Mouse (Mus musculus): ENCODE data around the gene Cish. TPM values are rescaled to one million over a fixed set of nuclear protein-coding genes. Genes with fewer than 3 reads are reported as not detected.

Cish gene
- polyA plus RNA-seq, 1 experiment from 2014 or later, result 6.6 TPM

GRCm38 (mm10) chr9:107263912-107264311 is 31.9 kb upstream of the Cish start:
- 93% methylated on average over 5 of the region's 5 CpGs for WGBS
- Histone ChIP-seq H3K9me3 (no peaks in the 10 kb centered on the region), H3K9ac (no peak overlapping the region), H3K4me3 (no peak overlapping the region), H3K27me3 (replicated peaks) (no peaks in the 10 kb centered on the region), H3K36me3 (no peaks in the 10 kb centered on the region), H3K4me2 (replicated peaks) (no peak overlapping the region), H3K27ac (no peak overlapping the region), H3K4me1 (no peaks in the 10 kb centered on the region)
- ATAC-seq (ENCODE audit: low FRiP score, low read depth), result no peak

DNA sequence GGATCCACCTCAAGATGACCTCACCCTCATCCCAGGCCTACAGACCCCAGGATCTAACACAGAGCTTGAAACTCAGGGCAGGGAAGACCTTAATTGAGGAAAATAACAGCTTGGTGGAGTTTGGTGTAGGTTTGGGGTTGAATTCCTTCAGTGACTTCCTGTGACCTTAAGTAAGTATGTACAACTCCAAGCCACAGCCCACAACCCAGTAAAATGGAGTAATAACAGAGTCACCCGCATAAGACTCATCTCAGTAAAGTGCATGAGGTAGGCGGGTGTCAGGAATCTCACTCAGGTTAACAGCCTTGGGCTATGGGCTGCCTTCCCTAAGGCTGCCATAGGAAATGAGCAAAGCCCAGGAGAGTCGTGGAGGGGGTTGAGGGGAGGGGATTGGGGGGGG is 31.1 kb upstream of the Cish start:
- no peak overlapping the region for H3K27ac ChIP-seq
- H3K36me3 ChIP-seq, result no peaks in the 10 kb centered on the region
- no peak for ATAC-seq (ENCODE audit: low FRiP score, low read depth)
- H3K9me3 ChIP-seq, result no peaks in the 10 kb centered on the region
- H3K4me1 ChIP-seq, result no peaks in the 10 kb centered on the region
- no peaks in the 10 kb centered on the region for H3K27me3 ChIP-seq (replicated peaks)
- H3K4me3 ChIP-seq, result no peak overlapping the region
- H3K4me2 ChIP-seq (replicated peaks), result no peak overlapping the region
- WGBS, result 73% methylated on average over 3 of the region's 3 CpGs
- H3K9ac ChIP-seq, result no peak overlapping the region

DNA sequence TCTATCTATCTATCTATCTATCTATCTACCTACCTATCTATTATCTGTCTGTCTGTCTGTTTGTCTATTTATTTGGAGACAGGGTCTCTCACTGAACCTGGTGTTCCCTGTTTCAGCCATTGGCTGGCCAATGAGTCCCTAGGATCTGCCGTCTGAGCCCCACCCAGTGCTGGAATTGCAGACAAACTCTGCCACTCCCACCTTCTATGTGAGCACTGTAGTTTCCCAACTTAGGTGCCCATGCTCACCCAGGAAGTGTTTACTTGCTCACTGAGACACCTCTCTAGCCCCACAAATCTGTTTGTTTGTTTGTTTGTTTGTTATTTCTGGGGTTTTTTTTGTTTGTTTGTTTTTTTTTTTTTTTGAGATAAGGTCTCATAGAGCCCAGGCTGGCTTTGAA is 28.8 kb upstream of the Cish start:
- no peak overlapping the region for H3K9ac ChIP-seq
- 75% methylated on average over 1 of the region's 1 CpGs for WGBS
- no peaks in the 10 kb centered on the region for H3K27me3 ChIP-seq (replicated peaks)
- H3K4me2 ChIP-seq (replicated peaks), result no peak overlapping the region
- no peak overlapping the region for H3K27ac ChIP-seq
- H3K36me3 ChIP-seq, result no peaks in the 10 kb centered on the region
- no peaks in the 10 kb centered on the region for H3K4me1 ChIP-seq
- no peaks in the 10 kb centered on the region for H3K9me3 ChIP-seq
- no peak overlapping the region for H3K4me3 ChIP-seq
- no peak for ATAC-seq (ENCODE audit: low FRiP score, low read depth)

DNA sequence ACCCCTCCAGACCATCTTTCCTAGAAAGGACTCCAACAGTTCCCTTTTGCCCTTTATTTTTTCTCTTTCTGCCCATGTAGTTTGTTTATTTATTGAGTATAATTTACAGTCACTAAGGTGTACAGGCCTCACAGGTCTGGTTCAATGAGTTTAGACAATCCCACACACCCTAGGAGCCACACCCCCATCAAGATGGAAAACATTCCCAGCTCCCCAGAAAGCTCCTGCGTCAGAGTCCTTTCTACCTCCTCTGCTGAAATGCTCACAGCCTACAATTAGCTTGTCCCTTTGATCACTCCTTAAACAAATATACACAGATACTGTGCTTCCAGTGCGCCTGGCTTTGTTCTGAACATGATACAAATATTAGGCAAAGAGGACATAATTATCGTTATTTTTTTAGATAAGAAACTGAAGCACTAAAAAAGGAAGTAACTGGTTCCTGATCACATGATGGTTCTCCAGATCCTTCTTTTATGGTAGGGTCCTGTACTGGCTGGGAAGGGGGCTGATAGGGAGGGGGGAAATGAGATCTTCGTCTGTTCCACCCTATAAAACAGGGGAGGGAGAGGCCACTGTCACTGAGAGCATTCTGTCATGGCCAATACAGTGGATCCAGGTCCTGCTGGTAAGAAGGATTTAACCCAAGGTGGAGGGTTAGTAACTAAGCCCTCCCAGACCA is 28.0 kb upstream of the Cish start:
- no peak for ATAC-seq (ENCODE audit: low FRiP score, low read depth)
- no peak overlapping the region for H3K4me2 ChIP-seq (replicated peaks)
- WGBS, result 50% methylated on average over 4 of the region's 4 CpGs
- no peak overlapping the region for H3K27ac ChIP-seq
- H3K9ac ChIP-seq, result no peak overlapping the region
- H3K4me3 ChIP-seq, result no peak overlapping the region
- H3K9me3 ChIP-seq, result no peaks in the 10 kb centered on the region
- H3K36me3 ChIP-seq, result no peaks in the 10 kb centered on the region
- no peaks in the 10 kb centered on the region for H3K27me3 ChIP-seq (replicated peaks)
- no peaks in the 10 kb centered on the region for H3K4me1 ChIP-seq

DNA sequence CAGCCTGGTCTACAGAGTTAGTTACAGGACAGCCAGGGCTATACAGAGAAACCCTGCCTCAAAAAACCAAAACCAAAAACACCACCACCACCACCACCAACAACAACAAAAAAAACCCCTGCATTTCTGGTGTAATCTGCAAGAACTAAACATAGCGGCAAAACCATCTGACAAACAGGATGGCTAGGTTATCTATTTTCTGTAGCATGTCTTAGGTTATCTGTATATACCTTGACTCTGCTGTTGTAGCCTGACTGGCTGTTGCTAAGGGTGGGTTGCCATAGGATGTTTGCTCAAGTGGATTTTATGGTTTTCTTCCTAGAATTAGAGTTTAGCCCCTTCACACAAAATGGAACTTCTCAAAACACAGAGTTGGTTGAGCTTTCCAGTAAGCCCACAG is 26.1 kb upstream of the Cish start:
- no peak overlapping the region for H3K9ac ChIP-seq
- no peak overlapping the region for H3K4me2 ChIP-seq (replicated peaks)
- H3K4me1 ChIP-seq, result no peaks in the 10 kb centered on the region
- H3K36me3 ChIP-seq, result no peaks in the 10 kb centered on the region
- no peaks in the 10 kb centered on the region for H3K9me3 ChIP-seq
- WGBS, result 98% methylated on average over 1 of the region's 1 CpGs
- no peaks in the 10 kb centered on the region for H3K27me3 ChIP-seq (replicated peaks)
- H3K27ac ChIP-seq, result no peak overlapping the region
- no peak for ATAC-seq (ENCODE audit: low FRiP score, low read depth)
- no peak overlapping the region for H3K4me3 ChIP-seq

DNA sequence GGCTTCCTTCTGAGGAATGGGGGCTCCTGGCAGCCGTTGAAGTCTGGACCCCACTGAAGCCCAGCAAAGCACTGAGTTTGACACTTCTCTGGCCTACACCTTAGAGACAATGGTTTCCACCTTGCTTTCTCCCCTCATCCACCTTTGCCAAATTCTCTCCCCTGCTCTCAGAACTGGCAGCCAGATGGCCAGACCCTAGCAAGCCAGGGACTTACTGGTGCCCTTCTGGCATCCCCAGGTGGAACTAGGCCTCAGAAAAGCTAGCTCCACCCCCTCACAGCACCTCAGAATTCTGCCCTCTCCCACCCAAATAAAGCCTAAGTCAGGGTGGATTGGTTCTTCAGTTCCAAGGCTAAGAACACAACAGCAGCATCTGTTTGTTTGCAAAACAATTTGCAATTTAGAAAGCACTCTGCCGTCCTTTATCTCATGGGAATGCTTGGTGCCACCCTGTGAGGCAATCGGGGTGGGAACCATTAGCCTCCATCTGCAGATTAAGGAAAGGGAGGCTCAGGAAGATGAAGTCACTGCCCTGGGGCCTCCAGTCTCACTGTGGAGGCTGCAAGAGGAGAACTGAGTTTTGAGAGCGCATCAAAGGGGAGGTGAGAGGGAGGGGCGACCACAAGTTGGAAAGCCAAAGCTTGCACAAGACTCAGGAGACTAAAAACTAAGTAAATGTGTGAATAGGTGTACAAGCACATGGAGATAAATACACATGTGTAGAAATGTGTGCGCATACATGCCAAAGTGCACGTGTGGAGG is 24.5 kb upstream of the Cish start:
- Histone ChIP-seq H3K27ac (no peak overlapping the region), H3K9ac (no peak overlapping the region), H3K4me2 (replicated peaks) (no peak overlapping the region), H3K4me1 (no peaks in the 10 kb centered on the region), H3K9me3 (no peaks in the 10 kb centered on the region), H3K27me3 (replicated peaks) (no peaks in the 10 kb centered on the region), H3K36me3 (no peaks in the 10 kb centered on the region), H3K4me3 (no peak overlapping the region)
- WGBS, result 82% methylated on average over 7 of the region's 7 CpGs
- ATAC-seq (ENCODE audit: low FRiP score, low read depth), result no peak

DNA sequence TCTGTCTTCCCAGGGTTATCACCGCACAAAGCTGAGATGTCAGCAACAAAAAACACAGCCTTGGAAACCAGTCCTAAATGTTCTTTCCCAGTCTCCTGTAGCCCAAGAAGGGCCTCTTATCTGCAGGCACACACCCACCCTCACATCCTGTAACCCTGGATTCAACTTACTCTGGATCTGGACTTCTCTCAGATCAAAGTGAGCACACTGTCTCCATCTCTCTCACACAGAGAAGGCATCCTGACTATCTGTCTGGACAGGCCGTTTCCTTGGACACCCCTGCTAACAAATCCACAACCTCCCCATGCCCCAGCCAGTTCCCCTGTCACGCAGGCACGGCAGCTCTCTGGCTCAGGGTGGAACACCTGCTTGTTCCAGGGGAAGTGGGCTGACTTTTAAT is 23.5 kb upstream of the Cish start:
- Histone ChIP-seq H3K36me3 (no peaks in the 10 kb centered on the region), H3K9me3 (no peaks in the 10 kb centered on the region), H3K4me2 (replicated peaks) (no peak overlapping the region), H3K4me1 (no peaks in the 10 kb centered on the region), H3K27me3 (replicated peaks) (no peaks in the 10 kb centered on the region), H3K9ac (no peak overlapping the region), H3K27ac (no peak overlapping the region), H3K4me3 (no peak overlapping the region)
- 82% methylated on average over 4 of the region's 4 CpGs for WGBS
- no peak for ATAC-seq (ENCODE audit: low FRiP score, low read depth)

- H3K9me3 ChIP-seq, result no peaks in the 10 kb centered on the region
- H3K36me3 ChIP-seq, result no peaks in the 10 kb centered on the region
- no peaks in the 10 kb centered on the region for H3K4me1 ChIP-seq
- H3K27me3 ChIP-seq (replicated peaks), result no peaks in the 10 kb centered on the region
- no peak overlapping the region for H3K4me2 ChIP-seq (replicated peaks)
- no peak overlapping the region for H3K4me3 ChIP-seq
- no peak overlapping the region for H3K9ac ChIP-seq
- no peak for ATAC-seq (ENCODE audit: low FRiP score, low read depth)
- WGBS, result 76% methylated on average over 10 of the region's 10 CpGs
- no peak overlapping the region for H3K27ac ChIP-seq
Measured at GRCm38 (mm10) chr9:107273184-107273583, 22.6 kb upstream of the Cish start.

DNA sequence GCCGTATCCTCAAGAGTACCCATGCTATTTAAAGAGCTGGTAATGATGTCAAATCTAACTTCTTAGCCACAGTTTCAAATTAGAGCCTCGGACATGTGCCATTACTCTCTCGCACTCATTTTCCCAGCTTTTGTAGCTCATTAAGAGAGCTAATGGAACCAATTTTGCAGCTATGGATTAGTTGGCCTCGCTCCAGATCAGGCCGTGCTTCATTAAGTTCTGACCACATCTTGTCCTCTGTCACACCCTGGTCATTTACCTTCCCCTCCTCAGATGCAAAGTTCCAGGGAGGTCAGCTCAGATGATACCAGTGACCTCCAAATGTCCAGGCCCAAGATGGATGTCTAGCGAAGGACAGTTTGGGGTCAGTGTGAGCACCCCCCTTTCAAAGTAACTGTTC is 21.1 kb upstream of the Cish start:
- H3K4me3 ChIP-seq, result no peak overlapping the region
- no peak overlapping the region for H3K9ac ChIP-seq
- H3K27me3 ChIP-seq (replicated peaks), result no peaks in the 10 kb centered on the region
- H3K4me1 ChIP-seq, result peaks cover 8% of the 10 kb centered on the region
- ATAC-seq (ENCODE audit: low FRiP score, low read depth), result no peak
- no peak overlapping the region for H3K4me2 ChIP-seq (replicated peaks)
- no peak overlapping the region for H3K27ac ChIP-seq
- no peaks in the 10 kb centered on the region for H3K36me3 ChIP-seq
- 82% methylated on average over 6 of the region's 6 CpGs for whole genome bisulfite sequencing
- no peaks in the 10 kb centered on the region for H3K9me3 ChIP-seq

- Histone ChIP-seq H3K27ac (no peak overlapping the region), H3K36me3 (no peaks in the 10 kb centered on the region), H3K4me1 (peaks cover 13% of the 10 kb centered on the region), H3K9ac (no peak overlapping the region), H3K27me3 (replicated peaks) (no peaks in the 10 kb centered on the region), H3K4me3 (no peak overlapping the region), H3K9me3 (no peaks in the 10 kb centered on the region), H3K4me2 (replicated peaks) (no peak overlapping the region)
- 89% methylated on average over 5 of the region's 5 CpGs for WGBS
- ATAC-seq (ENCODE audit: low FRiP score, low read depth), result no peak
Measured at GRCm38 (mm10) chr9:107275710-107276109, 20.1 kb upstream of the Cish start.

GRCm38 (mm10) chr9:107277603-107278002 is 18.2 kb upstream of the Cish start:
- WGBS, result 84% methylated on average over 7 of the region's 7 CpGs
- H3K9me3 ChIP-seq, result no peaks in the 10 kb centered on the region
- no peak overlapping the region for H3K27ac ChIP-seq
- no peak for ATAC-seq (ENCODE audit: low FRiP score, low read depth)
- no peaks in the 10 kb centered on the region for H3K36me3 ChIP-seq
- no peak overlapping the region for H3K4me3 ChIP-seq
- H3K9ac ChIP-seq, result no peak overlapping the region
- H3K4me2 ChIP-seq (replicated peaks), result no peak overlapping the region
- no peaks in the 10 kb centered on the region for H3K27me3 ChIP-seq (replicated peaks)
- H3K4me1 ChIP-seq, result peaks cover 13% of the 10 kb centered on the region

DNA sequence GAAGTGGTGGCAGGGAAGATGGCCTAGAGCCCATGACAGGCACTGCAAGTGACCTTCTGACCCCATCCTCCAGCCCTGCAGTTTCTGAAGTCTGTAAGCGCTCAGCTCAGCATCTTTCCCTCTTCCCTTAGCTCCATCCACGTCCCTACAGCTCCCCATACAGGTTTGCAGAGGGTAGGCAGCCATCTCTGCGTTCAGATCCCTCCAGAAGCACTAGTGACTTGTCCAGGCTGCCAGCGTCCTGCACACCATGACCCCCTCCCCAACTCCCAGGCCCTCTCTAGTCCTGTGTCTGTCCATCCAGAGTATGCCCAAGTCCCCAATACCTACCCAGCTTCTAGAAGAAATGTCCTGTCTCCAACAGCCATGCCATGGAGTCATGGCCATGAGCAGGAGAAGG is 17.7 kb upstream of the Cish start:
- no peaks in the 10 kb centered on the region for H3K36me3 ChIP-seq
- WGBS, result 45% methylated on average over 4 of the region's 4 CpGs
- peaks cover 13% of the 10 kb centered on the region for H3K4me1 ChIP-seq
- H3K4me3 ChIP-seq, result no peak overlapping the region
- H3K4me2 ChIP-seq (replicated peaks), result no peak overlapping the region
- no peak overlapping the region for H3K9ac ChIP-seq
- ATAC-seq (ENCODE audit: low FRiP score, low read depth), result no peak
- H3K27me3 ChIP-seq (replicated peaks), result no peaks in the 10 kb centered on the region
- H3K9me3 ChIP-seq, result no peaks in the 10 kb centered on the region
- H3K27ac ChIP-seq, result no peak overlapping the region
